Mouse (Mus musculus) left cerebral cortex, adult 8-10 months (tissue): ENCODE results near the gene Cfap126. TPM values are rescaled to one million over a fixed set of nuclear protein-coding genes. Genes with fewer than 3 reads are reported as not detected.

Source experiments
- microRNA-seq, 2 experiments: library from miRNA; unstranded; fragments of <30 nt; microRNA quantifications; one replicate each; pipeline ENCODE4 v1.2.0; 2022
- total RNA-seq, 4 experiments: library from RNA; stranded (reverse); gene quantifications; 2 replicates each; pipeline ENCODE4 v1.2.4; 2022

Cfap126 gene
- total RNA-seq, 4 experiments from 2014 or later: 1.0 to 1.8 (median 1.2) TPM

Small RNAs within 50 kb of the gene (microRNA-seq; reads per million reads assigned to microRNA genes)
- gene Gm27552 (0 reads per million in 2 experiments), gene Gm27844 (0 reads per million in 2 experiments), gene Mir6546 (0 reads per million in 2 experiments)

Other genes starting within 250 kb of the Cfap126 start
- 10 to 100 TPM; 51.3 to 62.1 (median 55.1) TPM for gene Atf6, start 246.1 kb upstream of the Cfap126 start, total RNA-seq
- gene Gm26620, start 228.9 kb upstream of the Cfap126 start, total RNA-seq: under 1 TPM in 3 of 4 experiments, not detected in 1; 0.46 to 0.87 (median 0.48) TPM
- gene Dusp12, start 228.4 kb upstream of the Cfap126 start, total RNA-seq: 10 to 100 TPM; 17.1 to 23.1 (median 19.1) TPM
- gene Fcrlb, start 201.0 kb upstream of the Cfap126 start, total RNA-seq: 1 to 10 TPM in 3 of 4 experiments, under 1 TPM in 1; 0.46 to 1.3 (median 1.1) TPM
- gene Fcrla, start 186.3 kb upstream of the Cfap126 start, total RNA-seq: not detected
- gene Fcgr2b, start 137.4 kb upstream of the Cfap126 start, total RNA-seq: 10 to 100 TPM in 2 of 4 experiments, 1 to 10 TPM in 2; 4.8 to 24.1 (median 10.7) TPM
- gene Fcgr4, start 95.0 kb upstream of the Cfap126 start, total RNA-seq: under 1 TPM in 3 of 4 experiments, not detected in 1; 0.30 to 0.72 (median 0.43) TPM
- gene Fcgr3, start 49.0 kb upstream of the Cfap126 start, total RNA-seq: 10 to 100 TPM; 10.6 to 36.7 (median 22.6) TPM
- 100 to 1,000 TPM; 196 to 228 (median 209) TPM for gene Sdhc, start 36.7 kb downstream of the Cfap126 start, total RNA-seq
- gene Mpz, start 36.8 kb downstream of the Cfap126 start, total RNA-seq: under 1 TPM; 0.30 to 0.53 (median 0.35) TPM
- gene Pcp4l1, start 82.3 kb downstream of the Cfap126 start, total RNA-seq: 100 to 1,000 TPM; 165 to 185 (median 176) TPM
- under 1 TPM; 0.14 to 0.55 (median 0.31) TPM for gene Nr1i3, start 100.1 kb downstream of the Cfap126 start, total RNA-seq
- 10 to 100 TPM; 70.2 to 87.9 (median 76.7) TPM for gene Tomm40l, start 108.6 kb downstream of the Cfap126 start, total RNA-seq
- gene Apoa2, start 111.1 kb downstream of the Cfap126 start, total RNA-seq: 1 to 10 TPM; 1.7 to 2.8 (median 2.6) TPM
- 10 to 100 TPM in 3 of 4 experiments, 1 to 10 TPM in 1; 9.1 to 63.9 (median 28.2) TPM for gene Fcer1g, start 120.4 kb downstream of the Cfap126 start, total RNA-seq
- gene Adamts4, start 136.5 kb downstream of the Cfap126 start, total RNA-seq: 10 to 100 TPM; 13.0 to 14.1 (median 13.3) TPM
- gene Ndufs2, start 137.5 kb downstream of the Cfap126 start, total RNA-seq: 100 to 1,000 TPM; 285 to 306 (median 298) TPM
- 10 to 100 TPM; 60.7 to 69.2 (median 63.4) TPM for gene B4galt3, start 156.4 kb downstream of the Cfap126 start, total RNA-seq
- 10 to 100 TPM; 29.1 to 35.0 (median 30.4) TPM for gene Ppox, start 167.3 kb downstream of the Cfap126 start, total RNA-seq
- gene Usp21, start 174.1 kb downstream of the Cfap126 start, total RNA-seq: 10 to 100 TPM; 46.5 to 56.3 (median 50.5) TPM
- gene Ufc1, start 181.1 kb downstream of the Cfap126 start, total RNA-seq: 100 to 1,000 TPM; 103 to 116 (median 110) TPM
- gene Dedd, start 215.2 kb downstream of the Cfap126 start, total RNA-seq: 10 to 100 TPM; 35.0 to 39.7 (median 37.4) TPM
- gene Nit1, start 231.7 kb downstream of the Cfap126 start, total RNA-seq: 10 to 100 TPM; 35.8 to 48.8 (median 43.5) TPM
- 100 to 1,000 TPM; 107 to 204 (median 164) TPM for gene Pfdn2, start 231.8 kb downstream of the Cfap126 start, total RNA-seq
- 10 to 100 TPM in 3 of 4 experiments, 1 to 10 TPM in 1; 10.0 to 12.8 (median 12.4) TPM for gene Klhdc9, start 246.9 kb downstream of the Cfap126 start, total RNA-seq